Mouse (Mus musculus) WW6 (cell line): ENCODE data around the gene Dcbld1.

Experiments
- DNase-seq: peaks from one replicate; pipeline ENCODE4 v3.0.0-alpha.2; 2013; ENCODE audit warnings: low read depth, low spot score

Gene Dcbld1

DNA sequence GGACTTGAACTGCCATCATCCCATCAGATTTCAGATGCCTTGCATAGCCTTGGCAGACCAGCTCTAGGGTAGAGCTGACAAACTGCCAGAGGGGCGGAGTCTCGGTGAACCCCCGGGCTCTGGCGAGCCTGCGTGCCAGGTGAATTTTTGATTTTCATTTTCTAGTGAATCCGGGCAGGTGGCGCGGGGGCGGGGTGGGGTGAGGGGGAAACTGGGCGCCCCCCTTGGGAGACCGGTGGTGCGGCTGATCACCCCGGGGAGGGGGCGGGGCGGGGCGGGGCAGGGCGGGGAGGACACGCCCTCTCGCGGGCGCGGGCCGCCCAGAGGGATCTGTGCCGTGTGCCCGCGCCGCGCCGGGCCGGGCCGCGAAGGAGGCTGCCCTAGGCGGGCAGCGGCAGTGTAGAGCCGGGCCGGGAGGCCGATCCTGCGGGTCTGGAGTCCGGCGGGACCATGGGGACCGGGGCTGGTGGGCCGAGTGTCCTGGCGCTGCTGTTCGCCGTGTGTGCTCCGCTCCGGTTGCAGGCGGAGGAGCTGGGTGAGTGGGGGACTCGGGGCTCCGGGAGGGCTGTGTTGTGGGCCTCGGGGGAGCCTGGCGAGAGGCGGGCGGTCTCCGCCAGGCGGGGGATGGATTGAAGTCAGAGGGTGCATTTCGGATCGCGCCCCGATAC, at the start of gene Dcbld1:
Dcbld1 (plus strand) TSS at position 319 of the 668 bp plus-strand sequence.
- no peak for DNase-seq

DNA sequence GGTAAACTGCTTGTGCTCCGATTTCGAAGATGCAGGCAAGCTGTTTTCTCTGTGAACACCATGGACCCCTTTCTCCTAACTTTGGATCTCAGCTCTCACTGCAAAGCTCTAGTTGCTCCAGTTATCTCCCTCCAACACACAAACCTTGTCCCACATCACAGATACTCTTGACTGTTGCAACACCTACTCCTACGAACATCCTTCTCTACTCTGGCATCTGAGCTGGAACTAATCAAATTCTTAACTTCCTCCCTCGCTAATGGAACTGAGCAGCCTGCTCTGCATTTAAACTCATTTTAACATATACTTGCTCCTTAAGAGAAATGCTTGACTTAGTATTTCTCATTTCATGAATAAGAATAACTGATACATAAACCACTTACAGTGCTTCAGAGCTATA, 47.5 kb upstream of the Dcbld1 start:
- no peak for DNase-seq

DNA sequence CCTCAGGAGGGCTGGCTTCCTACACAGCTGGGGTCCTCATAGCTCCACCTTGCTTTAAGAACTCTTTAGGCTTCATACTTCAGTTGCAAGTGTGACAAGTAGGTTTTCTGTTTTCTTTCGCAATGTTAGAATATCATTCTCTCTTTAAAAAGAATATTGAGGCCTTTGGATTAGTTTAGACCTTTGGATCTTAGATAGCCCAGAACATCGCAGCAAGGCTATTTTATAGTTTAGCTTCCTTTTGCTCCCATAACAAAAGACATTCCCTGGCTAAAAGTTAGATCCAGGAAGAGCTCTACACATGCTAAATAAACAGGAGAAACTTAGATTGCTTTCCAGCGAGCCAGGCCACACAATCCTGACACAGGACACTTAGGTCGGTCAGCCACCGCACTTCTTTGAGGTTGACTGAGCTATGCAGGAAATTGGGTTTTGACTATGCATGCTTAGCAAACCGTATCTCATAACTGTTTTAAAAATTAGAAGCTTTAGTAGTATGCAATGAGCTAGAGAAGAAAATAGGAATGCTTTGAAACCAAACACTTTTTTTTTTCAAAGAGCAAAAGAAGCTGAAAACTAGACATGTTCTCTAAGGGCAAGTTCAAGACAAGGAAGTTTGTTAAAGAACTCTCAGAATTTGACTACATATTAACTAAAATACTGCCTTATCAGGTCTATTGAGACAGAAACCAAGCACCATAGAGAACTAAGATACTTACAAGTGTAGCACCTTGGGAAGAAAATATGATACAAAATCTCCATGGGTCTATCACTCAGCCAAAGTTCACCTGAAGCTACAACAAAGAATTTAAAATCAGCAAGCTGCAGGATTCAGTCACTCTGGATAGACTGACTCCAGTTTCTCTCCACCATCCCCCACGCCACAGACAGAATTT, 38.2 kb upstream of the Dcbld1 start, which contains the start of gene Ros1:
Ros1 (minus strand) TSS at position 288 of the 896 bp plus-strand sequence.
- no peak for DNase-seq

DNA sequence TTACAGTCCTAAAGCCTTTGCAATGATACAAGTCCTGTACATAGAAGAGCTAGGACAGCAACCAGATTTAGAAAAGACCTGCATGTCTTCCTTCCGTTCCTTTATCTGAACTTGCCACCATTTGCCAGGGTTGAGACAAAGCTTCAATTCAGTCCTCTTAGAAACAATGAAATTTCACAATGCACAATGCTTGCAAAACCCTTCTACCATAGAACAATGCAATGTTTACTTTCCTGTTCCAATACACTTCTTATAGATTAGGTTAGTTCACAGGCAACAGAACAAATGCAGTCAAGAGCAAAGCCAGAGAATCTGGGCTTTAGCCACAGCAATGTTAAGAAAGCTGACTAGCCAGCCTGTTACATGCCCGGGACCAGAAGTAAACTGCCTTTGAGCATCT, 29.4 kb upstream of the Dcbld1 start:
- no peak for DNase-seq

DNA sequence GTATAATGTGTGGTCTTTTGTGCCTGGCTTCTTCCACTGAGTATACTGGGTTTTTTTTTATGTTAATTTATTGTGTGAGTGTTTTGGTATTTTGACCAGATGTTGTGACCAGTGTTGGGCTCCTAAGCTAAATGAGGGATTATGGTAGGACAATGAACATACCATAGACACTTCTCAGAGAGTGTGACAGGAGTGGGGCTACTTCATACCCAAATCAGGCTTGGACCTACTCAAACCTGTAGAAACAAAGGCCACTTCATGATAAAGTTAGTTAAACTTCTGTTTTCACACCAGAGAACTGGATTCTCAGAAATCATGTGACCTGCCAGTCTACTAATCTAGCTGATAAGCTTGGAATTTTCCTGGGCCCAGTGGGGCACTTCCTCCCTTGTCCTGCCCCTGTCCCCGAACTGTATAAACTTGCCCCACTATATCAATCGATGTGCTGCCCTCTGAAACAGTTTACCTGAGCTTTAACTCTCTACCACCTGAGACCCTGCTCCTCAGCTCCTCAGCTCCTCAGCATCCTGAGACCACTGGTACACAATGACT, 18.1 kb upstream of the Dcbld1 start:
- no peak for DNase-seq

DNA sequence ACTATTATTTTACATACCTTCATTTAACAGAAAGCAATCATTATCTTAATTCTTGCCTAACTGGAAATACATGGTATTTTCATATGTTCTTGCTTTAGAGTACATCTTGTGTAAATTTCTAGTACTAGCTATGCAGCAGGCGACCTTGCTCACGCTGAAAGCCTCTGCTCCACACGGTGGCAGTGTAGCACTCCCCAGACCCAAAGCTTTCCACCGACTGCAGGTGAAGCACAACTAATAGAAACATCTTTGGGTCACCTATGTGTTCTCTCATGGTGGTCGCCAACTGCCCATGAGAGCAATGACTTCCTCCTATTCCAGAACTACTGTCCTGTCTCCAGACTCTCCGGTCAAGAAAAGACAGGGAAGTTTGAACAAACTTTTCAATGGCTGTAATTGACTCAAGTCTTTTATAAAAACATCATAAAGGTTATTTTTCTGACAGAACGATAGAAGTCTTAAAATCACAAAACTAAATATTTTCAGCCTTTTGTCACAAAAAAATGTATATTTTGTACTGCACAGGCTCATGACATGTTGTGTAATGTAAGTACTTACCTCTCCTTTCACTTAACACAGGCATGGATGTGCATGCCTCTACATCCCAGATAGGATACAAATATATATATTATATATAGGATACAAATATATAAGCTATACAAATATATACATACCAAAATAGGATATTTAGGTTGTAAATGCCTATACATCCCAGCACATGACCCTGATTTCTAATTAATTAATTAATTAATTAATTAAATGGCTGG, 16.4 kb upstream of the Dcbld1 start:
- DNase-seq, result no peak

DNA sequence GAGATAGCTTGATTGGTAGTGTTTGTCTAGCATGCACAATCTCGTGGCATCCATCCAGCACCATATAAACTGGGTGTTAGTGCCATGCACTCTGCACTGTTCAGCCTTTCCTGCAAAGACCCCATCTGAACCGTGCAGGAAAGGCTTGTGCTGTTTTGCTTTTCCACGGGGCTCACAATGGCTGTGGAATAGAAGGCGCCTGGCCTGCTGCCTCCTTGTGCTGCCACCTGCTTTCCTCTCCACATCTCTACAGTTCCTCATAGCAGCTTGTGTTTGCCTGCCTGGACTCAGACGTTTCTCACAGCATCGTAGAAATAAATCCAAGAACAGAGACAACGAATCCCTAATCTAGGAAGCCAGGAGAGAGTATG, 15.9 kb upstream of the Dcbld1 start:
- DNase-seq, result no peak

DNA sequence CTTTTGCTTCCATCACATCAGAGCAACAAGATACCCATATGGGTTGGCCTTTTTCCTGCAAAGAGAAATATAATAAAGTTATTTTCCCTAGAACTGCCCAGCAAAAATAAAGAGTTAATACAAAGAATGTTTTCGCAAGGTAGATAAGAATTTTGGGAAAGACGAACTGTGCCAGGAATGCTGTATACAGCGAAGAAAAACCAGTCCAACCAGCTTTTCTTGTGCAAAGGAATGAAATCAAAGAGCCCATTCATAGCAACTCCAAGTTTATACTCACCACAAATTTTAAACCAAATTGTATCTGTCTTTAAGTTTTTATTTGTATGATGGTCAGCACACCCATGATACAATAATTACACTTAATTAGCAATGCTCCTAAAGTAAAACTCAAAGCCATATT, 13.8 kb upstream of the Dcbld1 start:
- DNase-seq, result no peak

DNA sequence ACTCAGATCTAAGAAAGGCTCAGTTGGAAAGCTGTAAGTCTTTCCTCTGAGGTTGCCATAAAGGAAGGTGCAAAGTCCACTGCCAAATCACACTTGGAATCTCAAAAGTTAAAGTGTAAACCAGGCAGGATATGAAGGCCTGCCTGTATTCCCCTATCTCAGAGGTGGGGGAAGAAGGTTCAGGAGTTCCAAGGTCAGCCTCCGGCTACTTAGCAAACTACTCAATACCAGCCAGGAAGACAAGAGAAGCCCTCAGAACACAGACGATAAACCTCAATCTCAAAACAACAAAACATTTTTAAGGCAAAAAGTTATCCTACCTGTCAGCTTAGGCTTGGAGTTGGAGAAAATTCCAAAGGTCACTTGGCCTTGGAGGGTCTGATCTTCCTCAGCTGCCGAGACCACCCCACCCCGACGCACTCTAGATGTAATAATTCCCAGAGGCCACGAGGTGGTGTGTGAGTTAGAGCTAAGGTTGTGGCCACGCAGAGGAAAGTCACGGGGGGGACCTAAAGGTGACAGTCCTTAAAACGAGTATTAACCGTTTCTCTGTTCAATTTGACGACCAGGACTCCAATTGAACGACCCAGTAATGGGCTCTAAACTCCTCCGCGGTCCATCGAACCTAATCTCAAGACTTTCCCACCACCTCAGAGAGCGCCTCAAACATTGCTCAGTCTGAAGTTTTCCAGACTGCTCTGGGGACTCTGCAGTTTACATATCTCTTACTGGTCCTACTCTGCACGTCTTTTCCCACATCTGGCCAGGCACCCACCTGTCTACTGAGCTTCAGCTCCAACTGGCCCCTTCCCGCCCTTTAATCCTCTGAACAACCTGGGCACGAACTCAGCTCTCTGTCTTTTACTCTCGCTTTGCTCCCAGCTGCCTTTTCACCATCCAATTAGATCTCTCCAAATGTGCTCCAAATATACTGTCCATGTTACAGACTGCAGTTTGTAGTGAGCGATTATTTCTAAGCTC, 933 bp upstream of the Dcbld1 start:
- DNase-seq, result no peak

DNA sequence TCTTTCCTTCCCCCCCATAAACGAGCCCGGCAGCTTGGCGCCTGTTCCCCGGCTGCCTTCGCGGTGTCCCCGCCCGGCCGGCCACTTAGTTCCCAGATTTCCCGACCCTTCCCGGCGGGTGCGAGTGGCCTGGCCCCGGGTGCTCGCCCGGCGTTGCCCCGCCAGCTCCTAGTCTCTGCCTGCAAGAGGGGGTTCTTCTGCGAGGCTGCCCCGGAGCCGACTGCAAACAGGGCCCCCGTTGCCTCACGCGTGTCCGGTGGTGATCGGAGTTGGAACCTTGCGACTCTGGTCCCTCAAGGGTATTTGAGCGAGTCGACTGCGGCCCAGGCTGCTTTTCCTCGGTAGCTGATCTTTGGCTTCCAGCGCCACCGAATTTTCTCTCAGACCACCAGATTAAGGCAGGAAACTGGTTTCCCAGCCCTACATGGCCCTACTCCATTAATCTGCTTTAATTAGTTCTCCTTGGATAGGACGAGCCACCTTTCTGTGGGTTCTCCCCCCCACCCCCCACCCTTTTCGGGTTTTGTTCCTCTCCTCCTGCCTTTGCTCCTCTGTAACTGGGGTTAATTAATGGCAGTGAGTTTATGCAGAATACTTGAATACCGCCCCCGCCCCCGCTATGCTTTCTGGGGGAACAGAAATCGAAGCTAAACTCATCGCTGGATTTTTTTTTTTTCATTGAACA, 692 bp downstream of the Dcbld1 start:
- DNase-seq, result no peak

DNA sequence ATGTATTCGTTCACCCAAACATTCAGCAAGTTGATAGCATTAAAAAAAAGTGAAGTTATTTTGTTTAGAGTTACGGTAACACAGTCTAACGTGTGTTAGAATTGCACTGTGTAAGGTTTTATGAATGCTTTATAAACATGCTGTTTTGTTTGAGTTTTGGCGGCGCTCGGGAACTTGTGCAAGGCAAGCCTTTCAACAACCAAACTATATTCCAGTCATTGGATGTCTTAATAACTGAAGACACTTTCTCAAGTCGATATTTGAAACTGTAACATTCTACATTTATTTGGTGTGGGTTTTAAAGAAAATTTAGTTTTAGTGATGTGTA, 1.2 kb downstream of the Dcbld1 start:
- DNase-seq, result no peak

DNA sequence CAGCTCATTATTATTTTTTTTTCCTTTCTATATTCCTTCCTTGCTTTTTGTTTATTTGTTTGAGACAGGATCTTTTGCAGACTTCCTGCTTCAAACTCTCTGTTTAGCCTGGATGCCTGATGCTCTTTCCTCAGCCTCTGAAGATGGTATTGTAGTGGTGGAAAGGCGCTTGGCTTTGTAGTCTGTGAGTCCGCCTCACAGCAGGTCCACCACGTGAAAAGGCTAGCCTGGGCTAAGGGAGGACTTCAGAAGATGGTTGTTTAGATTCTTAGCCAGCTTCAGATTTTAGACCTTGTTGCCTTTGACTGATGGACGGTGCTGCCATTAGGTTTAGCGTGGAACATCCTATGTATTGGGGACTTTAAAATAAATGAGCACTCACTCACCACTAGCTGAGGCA, 2.0 kb downstream of the Dcbld1 start:
- DNase-seq, result no peak

DNA sequence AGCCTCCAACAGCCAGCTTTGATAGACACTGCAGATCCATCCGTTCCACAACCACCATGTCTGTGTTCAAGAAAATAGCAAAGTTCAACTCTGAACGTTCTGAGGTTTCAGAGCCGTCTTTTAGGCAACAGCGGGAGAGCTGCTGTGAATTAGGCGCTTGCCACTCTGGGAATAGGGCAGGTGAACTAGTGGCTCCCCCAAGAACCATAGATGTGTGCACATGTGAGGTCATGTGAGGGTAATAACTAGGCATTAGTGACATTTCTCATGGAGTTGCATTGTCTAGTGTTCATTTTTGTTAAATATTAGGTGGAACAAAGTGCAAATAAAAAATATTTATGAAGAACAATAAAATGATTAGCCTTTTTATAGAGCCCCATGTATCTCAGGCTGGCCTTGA, 8.6 kb downstream of the Dcbld1 start:
- no peak for DNase-seq

DNA sequence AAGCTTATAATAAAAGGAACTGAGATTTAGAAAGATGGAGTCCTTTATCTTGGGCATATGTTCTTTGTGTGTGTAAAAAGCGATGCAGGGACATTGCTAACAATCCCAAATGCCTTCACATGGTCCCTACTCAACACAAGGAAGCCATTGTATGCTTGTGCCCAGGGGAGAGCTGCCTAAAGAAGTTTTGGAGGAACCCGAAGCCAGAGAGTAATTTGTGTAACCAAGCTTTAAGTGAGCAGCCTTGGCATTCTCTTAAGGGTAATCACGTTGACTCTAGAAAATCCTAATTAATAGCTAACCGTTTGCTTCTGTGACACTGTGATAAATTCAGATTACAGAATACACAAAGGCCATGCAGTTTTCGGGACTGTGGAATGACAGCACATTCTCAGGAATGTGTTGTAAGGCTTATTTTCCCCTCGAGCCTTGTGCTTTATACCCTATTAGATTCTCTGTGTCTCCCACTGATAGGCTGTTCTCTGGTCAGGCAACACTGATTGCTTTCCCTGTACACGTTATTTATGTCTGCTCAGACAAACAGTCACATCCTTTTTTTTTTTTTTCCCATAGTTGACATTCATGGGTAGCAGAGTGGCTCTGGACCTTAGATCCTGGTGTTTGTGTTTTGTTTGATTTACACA, 9.4 kb downstream of the Dcbld1 start:
- DNase-seq, result no peak

DNA sequence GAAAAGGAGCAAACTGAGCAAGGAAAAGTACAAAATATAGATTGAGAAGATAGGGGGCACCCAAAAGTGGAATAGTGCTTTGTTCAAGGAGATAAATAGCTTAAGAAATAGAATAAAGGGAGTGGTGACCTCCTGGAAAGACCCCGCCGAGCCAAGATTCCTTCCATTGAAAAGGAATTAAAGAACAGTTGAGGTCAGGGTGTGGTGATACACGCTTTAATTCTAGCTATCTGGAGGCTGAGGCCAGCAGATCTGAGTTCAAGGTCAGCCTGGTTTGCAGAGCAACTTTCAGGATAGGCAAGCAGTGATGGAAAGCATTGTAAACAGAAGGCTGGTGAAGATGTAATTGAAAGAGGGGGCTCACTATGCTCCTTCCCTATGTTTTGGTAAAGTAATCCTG, 12.8 kb downstream of the Dcbld1 start:
- DNase-seq, result no peak

DNA sequence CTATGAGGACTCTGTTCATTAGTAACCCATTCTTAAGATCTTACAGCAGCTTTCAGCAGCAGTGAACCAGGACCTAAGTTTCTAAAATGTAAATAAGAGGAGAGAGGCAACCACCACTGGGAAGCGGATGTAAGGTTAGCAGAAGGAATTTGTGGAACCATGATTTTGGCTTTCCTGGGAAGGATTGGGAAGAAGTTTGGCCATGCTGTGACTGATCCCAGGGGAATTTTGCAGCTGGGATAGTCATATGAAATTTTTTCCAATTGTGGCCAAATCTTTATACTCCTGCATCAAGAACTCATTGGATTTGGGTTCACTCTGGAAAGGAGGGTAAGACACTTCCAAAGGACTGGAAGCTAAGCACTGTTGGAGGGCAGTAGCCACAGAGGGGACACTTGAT, 18.8 kb downstream of the Dcbld1 start:
- no peak for DNase-seq

DNA sequence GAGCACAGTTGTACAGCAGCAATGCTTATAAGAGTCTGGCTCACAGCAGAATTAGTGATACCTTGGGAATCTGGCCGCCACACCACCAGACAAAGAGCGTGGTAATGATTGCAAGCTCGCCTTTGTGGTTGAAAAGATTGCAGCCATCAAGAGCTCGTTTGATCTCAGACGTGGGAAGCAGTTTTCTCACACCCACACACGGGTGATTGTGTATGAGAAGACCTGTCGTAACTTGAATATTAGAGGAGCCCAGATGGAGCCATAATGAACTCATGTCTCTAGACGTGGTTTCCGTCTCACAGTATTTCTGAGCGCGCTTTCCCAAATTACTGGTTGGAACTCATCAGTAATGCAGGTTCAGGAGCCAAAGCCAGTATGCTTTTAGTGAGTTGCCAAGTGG, 20.0 kb downstream of the Dcbld1 start:
- no peak for DNase-seq

DNA sequence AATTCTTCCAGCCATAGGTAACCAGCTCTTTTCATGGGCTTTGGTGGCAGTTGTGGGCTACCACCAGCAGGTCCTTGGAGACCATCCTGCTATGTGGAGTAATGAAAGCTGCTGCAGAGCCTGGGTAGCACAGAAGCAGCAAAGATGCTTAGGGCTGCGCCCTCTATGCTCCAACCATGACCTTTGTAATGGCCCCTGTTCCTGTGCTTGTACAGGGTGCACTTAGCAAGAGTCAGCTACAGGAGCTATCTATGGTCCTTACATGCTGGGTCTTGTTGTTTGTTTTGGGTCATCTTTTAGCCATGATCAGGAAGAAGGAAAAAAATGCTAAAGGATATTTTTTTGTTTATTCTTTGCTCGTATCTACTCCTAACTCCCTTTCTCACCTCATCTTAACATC, 24.3 kb downstream of the Dcbld1 start:
- DNase-seq, result no peak

DNA sequence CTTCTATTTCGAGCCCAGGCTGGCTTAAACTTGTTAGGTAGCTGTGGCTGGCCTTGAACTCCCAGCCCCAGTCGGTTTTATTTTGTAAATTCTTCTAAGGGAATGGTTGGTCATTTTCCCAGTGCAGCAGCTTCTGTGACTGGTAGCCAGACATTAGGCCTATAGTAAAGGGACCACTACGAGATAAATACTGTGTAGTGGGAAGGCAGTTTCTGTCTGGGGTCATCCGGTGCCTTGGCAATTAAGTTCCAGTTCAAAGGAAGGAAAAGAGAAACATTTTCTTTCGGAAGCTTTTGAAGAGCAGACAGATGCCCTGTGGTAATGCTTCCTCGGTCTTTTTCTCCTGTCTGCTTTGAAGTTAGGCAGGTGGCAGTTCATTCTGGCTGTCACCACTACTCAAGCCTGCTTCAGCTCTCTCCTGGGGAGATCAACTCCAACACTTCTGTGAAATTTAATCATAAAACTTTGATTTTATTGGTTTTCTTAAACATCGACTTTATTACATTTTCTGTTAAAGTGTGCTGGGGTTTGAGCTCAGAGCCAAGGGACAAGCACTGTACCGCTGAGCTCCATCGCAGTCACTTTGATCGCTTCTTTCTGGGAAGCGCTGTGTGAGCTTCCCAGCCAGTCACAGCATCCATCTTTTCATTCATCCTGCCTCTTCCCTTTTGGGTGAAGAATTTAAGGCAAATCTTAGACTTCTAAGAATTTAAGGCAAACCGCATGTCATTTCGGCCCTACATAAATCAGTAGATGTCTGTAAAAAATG, 24.9 kb downstream of the Dcbld1 start:
- DNase-seq, result no peak
